Mouse (Mus musculus) monocyte, adult 2 months (primary cell): Measurements from ENCODE around the gene Tmem186.

ENCODE experiments used
- DNase-seq, 2 experiments: peaks; one replicate each; pipeline ENCODE4 v3.0.0; 2022; ENCODE audit warnings: low spot score in 2 of 2, low read depth in 1 of 2

Gene Tmem186

DNA sequence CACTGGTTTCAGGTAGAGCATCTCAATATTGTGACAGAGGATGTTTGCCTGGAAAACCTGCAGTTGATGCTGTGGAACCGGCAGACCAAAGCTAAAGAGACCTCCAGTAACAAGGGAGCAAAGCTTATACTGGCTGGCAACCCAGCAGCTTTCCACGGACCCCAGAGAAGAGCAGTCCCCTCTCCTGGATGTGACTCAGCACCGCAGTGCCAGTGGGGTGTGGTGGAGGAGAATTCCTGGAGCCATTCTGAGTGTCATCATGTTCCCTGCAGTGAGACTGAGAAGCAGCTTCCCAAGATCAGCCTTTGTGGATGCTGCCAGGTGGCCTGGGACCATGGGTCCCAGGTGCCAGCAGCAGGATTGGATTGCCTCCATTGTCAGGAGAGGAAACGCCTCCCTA lies 24.5 kb downstream of the Tmem186 start:
- DNase-seq = no peak

DNA sequence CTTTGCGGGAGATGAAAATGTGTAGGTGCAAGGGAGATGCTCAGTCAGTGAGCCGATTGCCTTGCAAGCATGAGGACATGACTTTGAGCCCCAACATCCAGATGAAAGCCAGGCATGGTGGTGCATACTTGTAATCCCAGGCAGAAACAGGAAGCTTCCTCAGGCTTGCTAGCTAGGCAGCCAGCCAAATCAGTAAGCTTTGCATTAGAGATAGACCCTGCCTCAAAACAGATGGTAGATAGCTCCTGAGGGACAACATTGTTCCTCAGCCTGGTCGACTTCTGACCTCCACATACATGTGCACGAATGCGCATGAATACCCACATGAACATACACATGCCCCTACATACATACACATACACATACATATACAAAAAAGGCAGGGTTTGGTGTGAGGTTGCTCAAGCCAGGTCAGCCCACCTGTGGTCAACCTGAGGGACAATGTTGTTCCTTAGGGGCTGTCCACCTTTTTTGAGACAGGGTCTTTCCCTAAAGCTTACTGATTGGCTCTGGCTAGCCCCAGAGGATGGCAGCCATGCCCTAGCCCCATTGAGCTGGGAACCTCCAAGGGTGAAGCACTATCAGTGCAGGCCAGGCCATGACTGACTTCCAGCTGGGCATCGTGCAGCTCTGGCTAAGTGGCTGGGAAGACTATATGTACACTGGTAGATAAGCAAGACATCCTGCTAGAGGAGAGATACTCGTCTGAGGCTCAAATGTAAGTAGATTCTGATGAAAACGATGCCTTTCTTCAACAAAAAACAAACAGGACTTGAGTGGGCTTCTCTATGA lies 25.1 kb downstream of the Tmem186 start:
- DNase-seq = no peak

DNA sequence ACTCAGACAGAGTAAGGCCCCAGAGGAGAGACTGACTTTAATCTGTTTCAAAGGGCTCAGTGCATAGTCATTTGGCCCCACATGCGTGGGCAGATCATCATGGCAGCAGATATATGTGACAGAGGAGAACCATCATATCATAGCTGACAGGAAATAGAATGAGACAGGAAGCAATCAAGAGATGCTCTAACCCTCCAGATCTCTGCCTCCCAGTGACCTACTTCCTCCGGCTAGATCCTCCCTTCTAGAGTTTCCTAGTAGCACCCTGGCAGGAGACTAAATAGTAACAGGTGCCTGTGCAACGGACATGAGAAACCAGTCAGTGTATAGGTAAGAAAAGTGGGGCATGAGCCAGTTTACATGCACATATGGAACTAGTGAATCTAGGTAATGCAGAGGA lies 27.1 kb downstream of the Tmem186 start:
- no peak for DNase-seq

DNA sequence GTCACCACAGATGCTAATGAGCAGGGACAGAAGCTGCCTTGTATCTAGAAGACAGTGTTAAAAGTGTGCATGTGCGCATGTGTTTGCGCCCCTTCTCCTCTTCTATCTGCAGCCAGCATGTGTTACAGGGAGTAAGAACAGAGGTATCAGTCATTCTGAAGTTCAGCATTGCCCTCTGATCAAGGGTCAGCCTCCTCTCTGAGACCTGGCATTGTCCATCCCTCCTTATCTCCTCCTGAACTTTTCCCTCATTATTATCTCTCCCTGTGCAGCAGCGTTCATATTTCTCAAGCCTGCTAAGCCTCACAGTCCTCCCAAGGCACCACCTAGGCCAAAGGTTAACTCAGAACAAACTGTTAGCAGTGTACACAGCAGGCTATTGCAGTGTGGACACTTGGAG lies 33.7 kb downstream of the Tmem186 start:
- DNase-seq = no peak

DNA sequence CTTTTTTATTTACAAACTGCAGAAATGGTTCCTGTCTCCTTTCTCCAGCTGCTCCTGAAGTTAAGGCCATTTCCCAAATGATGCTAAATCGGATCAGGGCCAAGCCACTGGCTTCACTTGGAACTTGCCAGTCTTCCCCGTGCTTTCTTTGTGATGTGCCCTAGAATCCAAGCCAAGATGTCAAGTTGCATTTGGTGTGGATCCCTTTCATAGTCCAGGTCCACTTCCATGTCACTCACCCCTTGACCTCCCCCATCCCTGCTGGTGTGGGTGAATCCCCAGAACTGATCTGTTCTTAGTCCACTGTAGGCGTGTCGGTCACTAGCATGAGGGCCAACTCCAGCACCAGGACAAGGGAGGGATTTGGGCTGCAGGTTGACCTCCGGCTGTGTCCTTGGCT lies 40.0 kb downstream of the Tmem186 start:
- DNase-seq = no peak

DNA sequence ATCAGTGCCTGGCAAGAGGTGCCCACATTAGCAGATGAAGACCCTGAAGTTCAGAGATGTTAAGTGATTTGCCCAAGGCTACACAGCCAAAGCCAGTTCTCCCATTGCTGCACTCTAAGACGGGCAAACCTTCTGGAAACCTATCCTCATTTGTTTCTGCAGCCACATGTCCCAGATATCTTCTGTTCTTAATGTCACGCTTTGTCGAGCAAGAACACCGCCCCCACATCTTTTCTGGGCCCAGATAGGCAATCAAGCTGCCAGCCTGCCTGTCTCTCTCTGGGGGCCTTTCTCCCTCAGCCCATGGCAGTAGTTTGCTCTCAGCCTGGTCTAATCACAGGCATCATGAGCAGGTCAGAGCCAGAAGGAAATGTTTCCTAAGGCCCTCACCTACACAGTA lies 41.2 kb downstream of the Tmem186 start:
- no peak for DNase-seq

DNA sequence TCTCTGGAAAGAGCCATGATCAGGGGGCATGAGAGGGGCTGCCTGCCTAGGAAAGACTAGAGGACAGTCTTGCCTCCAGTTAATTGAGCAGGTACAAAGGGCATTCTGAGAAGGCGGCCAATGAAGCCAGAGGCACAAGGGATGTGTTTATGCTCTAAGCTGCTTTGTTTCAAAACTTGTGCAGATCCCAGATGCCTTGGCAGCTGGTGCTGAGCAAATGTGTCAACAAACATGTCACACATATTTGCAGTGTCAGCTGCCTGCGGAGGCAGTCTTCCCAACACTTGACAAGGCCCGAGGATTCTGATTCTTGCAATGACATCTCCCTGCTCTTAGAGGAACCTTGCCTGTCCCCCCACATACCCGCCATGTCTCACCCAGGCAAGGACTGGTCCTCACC lies 42.1 kb downstream of the Tmem186 start:
- DNase-seq = no peak

DNA sequence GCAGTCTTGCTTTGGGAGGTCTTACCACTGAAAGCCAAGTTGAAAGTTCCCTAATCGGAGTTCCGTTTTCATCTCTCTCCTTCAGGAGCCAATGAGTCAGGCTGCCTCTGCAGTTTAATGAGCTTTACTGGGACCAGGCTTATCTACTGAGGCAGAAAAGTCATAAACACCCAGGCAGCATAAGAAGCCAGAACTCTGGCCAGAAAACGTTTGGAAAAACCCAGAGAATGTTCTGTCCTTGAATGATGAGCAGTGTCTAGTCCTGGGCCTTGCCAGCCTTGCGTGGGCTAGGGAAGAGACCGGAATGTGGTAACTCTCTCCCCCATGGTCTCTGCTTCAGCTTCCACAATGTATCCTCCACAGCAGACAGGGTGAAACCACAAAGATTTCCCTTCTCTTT lies 52.5 kb downstream of the Tmem186 start:
- no peak for DNase-seq

DNA sequence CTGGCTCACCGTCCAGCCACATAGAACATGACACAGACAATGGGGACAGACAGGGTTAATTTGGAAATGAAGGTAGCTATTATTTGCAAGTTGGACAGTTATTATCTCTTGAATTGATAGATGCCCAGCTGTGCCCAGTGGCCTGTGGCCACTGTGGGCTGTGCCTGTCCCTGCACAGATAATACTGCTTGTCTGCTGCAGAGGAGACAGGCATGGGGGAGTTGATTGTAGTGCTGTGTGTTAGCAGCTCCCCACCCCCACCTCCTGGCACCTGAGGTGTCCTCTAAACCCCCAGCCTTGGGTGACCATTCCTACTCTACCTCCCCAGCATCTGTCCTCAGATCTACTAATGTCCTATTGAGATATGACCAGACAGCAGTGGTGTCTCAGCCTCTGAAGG lies 53.3 kb downstream of the Tmem186 start:
- no peak for DNase-seq
